Mouse (Mus musculus) G1E (cell line): ENCODE results near the gene Srm. TPM values are rescaled to one million over a fixed set of nuclear protein-coding genes. Genes with fewer than 3 reads are reported as not detected.

Experiments used
- ATAC-seq: 2 replicates; pipeline ENCODE4 v1.8.0; 2016; ENCODE audit warnings: mild to moderate bottlenecking; ENCODE audit not compliant: insufficient number of reproducible peaks, poor library complexity, low FRiP score, severe bottlenecking; ENCODE audit errors: extremely low read depth
- DNase-seq: peaks from one replicate; pipeline ENCODE4 v3.0.0; 2012; ENCODE audit warnings: low spot score
- H3K27me3 ChIP-seq: 2 replicates; pipeline ENCODE4 v1.6.1; 2012; ENCODE audit warnings: mild to moderate bottlenecking, low read length, inconsistent platforms; ENCODE audit not compliant: insufficient read depth
- H3K36me3 ChIP-seq: replicated peaks from 2 replicates; pipeline ENCODE3; 2012; ENCODE audit warnings: mild to moderate bottlenecking, inconsistent platforms
- H3K4me1 ChIP-seq: 2 replicates; pipeline ENCODE4 v1.6.1; 2012; ENCODE audit warnings: low read depth, low read length, inconsistent platforms, mixed read lengths; ENCODE audit not compliant: insufficient read depth
- H3K4me3 ChIP-seq: 2 replicates; pipeline ENCODE4 v1.5.1; 2012; ENCODE audit warnings: low read depth, mild to moderate bottlenecking, inconsistent platforms, low read length, moderate library complexity, mixed read lengths
- H3K9me3 ChIP-seq: replicated peaks from 2 replicates; pipeline ENCODE4 v1.6.1; 2012; ENCODE audit warnings: inconsistent platforms
- CTCF ChIP-seq: IDR thresholded peaks from 2 replicates; pipeline ENCODE4 v1.5.1; 2012; ENCODE audit warnings: low read depth, low read length, inconsistent platforms, mixed read lengths
- GATA1 ChIP-seq: IDR thresholded peaks from 2 replicates; pipeline ENCODE4 v1.6.1; 2012; ENCODE audit warnings: borderline replicate concordance, low read length, inconsistent platforms, mixed read lengths
- GATA2 ChIP-seq: IDR thresholded peaks from 2 replicates; pipeline ENCODE4 v1.6.1; 2012; ENCODE audit warnings: low read depth, low read length, inconsistent platforms, borderline replicate concordance
- POLR2AphosphoS5 ChIP-seq: IDR thresholded peaks from 2 replicates; pipeline ENCODE4 v1.6.1; 2012; ENCODE audit warnings: low read depth, low read length, inconsistent platforms; ENCODE audit not compliant: insufficient replicate concordance
- TAL1 ChIP-seq: conservative IDR thresholded peaks from 2 replicates; pipeline ENCODE4 v1.6.1; 2012; ENCODE audit warnings: low read depth, low read length, inconsistent platforms, mixed read lengths
- polyA plus RNA-seq: library from polyadenylated mRNA; stranded (reverse); fragments of >175 nt; gene quantifications from 2 replicates; pipeline ENCODE4 v1.2.3, GENCODE M21; 2012
- total RNA-seq, 2 experiments: library from RNA; stranded (forward) in 1 of 2; stranded (reverse) in 1 of 2; fragments of 200-1000 nt in 1 of 2; fragments of >200 nt in 1 of 2; fragmentation: Nextera tagmentation in 1 of 2; gene quantifications; 2 replicates each; pipeline ENCODE4 v1.2.3; 2014 to 2017

The Srm gene
- total and polyA plus RNA-seq, 3 experiments: 39.5 to 379 (median 328) TPM

DNA sequence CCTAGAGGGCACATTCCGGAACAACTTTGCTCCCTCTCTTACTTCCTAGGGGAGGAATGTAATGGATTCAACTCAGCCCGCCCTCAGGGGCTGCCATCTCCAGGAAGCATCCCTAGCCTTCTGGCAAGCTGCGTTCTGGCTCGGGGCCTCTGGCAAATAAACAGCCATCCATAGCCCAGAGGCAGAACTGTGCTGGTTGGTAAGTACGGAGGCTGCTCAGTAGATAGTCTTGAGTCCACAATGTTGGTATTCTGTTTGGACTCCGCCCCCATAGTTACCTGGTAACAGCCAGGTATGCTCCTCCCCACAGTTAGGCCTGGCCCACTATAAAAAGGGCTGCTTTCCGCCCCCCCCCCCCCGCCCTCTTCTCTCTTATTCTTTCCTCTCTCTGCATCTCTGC, 1.7 kb upstream of the Srm start:
- Histone ChIP-seq H3K4me1 (peaks cover 53% of the 10 kb centered on the region), H3K4me3 (no peak overlapping the region), H3K27me3 (no peaks in the 10 kb centered on the region; the same call in 1 of the 2 replicates), H3K36me3 (peaks cover 31% of the 10 kb centered on the region), H3K9me3 (no peaks in the 10 kb centered on the region)
- no peak for TF ChIP-seq GATA2
- ATAC-seq (no peak), DNase-seq (no peak)

DNA sequence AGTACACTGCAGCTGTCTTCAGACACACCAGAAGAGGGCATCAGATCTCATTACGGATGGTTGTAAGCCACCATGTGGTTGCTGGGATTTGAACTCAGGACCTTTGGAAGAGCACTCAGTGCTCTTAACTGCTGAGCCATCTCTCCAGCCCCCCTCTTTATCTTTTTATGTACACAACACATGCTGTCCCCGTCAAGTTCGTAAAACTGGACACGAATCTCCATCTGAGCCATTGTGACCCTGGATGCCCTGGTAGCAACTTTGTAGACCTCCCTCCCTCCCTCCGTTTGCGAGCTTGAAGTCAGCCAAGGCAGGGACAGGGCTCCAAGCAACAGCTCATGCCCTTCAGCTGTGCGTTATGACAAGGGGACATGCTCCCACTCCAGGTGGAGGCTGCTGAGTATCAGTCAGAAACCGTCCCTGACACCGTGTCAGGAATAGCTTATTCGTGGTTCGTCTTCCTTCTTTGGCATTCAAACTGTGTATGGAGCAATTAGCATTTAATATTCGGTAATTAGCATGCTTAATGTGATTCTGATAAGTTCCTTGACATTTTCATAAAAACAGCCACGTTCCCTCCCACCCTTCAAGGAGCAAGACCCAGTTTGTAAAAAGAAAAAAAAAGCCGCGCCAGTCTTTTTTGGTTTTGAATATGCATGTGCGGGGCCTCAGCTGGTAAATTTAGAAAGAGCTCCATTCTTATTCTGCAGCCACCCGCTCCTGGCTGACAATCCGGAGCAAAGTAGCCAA, 707 bp upstream of the Srm start:
- ATAC-seq (0 out of 2 replicates have a peak, but pooled peaks have one; percentile 4), DNase-seq (peak; percentile 27)
- Histone ChIP-seq H3K27me3 (no peaks in the 10 kb centered on the region; the same call in 1 of the 2 replicates), H3K9me3 (no peaks in the 10 kb centered on the region), H3K36me3 (peaks cover 39% of the 10 kb centered on the region), H3K4me3 (peak overlapping the region; percentile 98), H3K4me1 (peaks cover 61% of the 10 kb centered on the region)
- no peak for TF ChIP-seq GATA1
- TF ChIP-seq CTCF: no peak
- no peak for TF ChIP-seq TAL1

DNA sequence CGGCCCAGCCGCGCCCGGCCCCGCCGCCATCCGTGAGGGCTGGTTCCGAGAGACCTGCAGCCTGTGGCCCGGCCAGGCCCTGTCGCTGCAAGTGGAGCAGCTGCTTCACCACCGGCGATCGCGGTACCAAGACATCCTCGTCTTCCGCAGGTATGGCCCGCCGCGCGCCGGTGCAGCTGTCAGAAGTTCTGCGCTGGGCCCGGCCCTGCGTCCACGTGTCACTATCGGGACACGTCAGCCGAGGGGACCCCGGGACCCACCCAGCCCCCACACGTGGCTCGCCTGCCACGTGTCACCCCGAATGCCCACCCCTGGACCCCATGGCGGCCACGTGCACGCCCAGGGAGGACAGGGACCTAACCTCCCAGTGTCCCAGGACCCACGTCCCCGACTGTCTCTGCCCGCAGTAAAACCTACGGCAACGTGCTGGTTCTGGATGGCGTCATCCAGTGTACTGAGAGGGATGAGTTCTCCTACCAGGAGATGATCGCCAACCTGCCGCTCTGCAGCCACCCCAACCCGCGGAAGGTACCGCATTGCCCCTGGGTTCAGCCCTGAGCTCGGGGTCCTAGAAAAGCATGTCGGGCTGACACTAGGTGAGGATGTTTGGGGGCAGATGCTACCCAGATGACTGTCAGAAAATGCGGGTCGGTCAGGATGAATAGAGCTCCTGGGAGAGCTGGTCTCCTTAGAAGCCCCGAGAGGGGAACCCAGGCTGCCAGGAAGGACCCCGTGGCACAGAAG, 506 bp downstream of the Srm start:
- peaks cover 51% of the 10 kb centered on the region for H3K36me3 ChIP-seq
- peak; percentile 53 for DNase-seq
- H3K4me1 ChIP-seq: peaks cover 63% of the 10 kb centered on the region
- TF ChIP-seq TAL1: no peak
- no peak for TF ChIP-seq GATA1
- TF ChIP-seq CTCF: no peak
- no peak for TF ChIP-seq GATA2
- TF ChIP-seq POLR2AphosphoS5: no peak
- H3K27me3 ChIP-seq: no peaks in the 10 kb centered on the region; the same call in 1 of the 2 replicates
- H3K9me3 ChIP-seq: no peaks in the 10 kb centered on the region
- no peak for ATAC-seq
- H3K4me3 ChIP-seq: peak overlapping the region; percentile 98

DNA sequence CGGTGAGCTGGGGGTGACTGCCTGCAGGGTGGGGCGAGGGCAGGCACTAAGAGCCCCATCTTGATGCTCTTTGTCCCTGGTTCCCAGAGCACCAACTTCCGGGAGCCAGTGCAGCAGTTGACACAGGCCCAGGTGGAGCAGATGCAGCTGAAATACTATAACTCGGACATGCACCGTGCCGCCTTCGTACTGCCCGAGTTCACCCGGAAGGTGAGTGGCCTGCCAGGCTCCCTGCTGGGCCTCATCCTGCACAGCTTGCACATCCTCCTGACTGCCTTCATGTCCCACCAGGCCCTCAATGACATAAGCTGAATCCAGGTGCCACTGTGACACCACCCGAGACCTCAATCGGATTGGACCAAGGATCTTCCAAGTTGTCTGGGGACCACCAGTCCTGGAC, 2.7 kb downstream of the Srm start:
- Histone ChIP-seq H3K4me1 (peaks cover 50% of the 10 kb centered on the region), H3K27me3 (no peaks in the 10 kb centered on the region; the same call in 1 of the 2 replicates), H3K9me3 (peaks cover 2% of the 10 kb centered on the region; the same call in 1 of the 2 replicates), H3K36me3 (peaks cover 72% of the 10 kb centered on the region), H3K4me3 (peak overlapping the region; percentile 98; the same call in 1 of the 2 replicates)
- TF ChIP-seq CTCF (no peak), TAL1 (no peak)
- ATAC-seq (no peak), DNase-seq (no peak)

DNA sequence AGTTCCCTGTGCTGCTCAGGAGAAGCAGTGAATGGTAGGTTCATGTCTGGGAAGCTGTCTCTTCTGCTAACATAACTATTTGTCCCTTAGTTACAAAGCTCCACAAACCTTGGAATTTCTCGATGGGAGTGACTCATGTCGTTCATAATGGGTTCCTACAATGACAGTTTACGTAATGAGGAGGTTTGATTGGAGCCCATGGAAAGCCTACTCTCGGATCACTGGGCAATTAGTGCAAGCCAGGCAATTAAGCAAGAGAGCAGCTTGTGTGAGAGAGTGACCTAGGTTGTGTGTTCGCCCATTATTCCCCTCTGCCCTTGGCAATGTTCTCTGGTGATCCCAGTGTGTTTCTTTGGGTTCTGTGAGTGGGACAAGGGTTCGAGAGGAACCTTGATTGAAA, 4.6 kb downstream of the Srm start:
- TF ChIP-seq TAL1: no peak
- no peak for TF ChIP-seq GATA1
- TF ChIP-seq POLR2AphosphoS5: no peak
- TF ChIP-seq CTCF: no peak
- no peak for TF ChIP-seq GATA2
- no peak for DNase-seq
- no peak for ATAC-seq
- Histone ChIP-seq H3K36me3 (peaks cover 88% of the 10 kb centered on the region), H3K9me3 (peaks cover 2% of the 10 kb centered on the region; the same call in 1 of the 2 replicates), H3K4me3 (no peak overlapping the region), H3K4me1 (peaks cover 51% of the 10 kb centered on the region), H3K27me3 (no peaks in the 10 kb centered on the region; the same call in 1 of the 2 replicates)

DNA sequence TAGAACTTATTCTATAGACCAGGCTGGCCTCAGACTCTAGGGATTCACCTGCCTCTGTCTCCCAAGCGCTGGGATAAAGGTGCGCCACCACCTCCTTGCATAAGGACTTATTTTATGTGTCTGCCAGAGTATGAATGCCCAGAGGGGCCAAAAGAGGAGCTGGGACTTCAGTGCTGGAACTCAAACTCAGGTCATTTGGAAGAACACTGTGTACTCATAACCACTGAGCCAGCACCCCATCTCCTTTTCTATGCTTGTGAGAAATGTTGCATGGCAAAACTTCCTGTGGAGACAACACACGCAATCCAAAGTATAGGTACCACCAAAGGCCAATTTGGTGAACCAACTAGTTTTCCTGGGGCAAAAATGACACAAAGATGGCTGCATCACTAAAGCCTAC, 5.4 kb downstream of the Srm start:
- no peak for TF ChIP-seq CTCF
- no peak for TF ChIP-seq GATA2
- TF ChIP-seq POLR2AphosphoS5: no peak
- no peak for TF ChIP-seq GATA1
- TF ChIP-seq TAL1: no peak
- ATAC-seq (no peak), DNase-seq (no peak)
- Histone ChIP-seq H3K36me3 (peaks cover 93% of the 10 kb centered on the region), H3K27me3 (no peaks in the 10 kb centered on the region; the same call in 1 of the 2 replicates), H3K4me1 (peaks cover 51% of the 10 kb centered on the region), H3K9me3 (peaks cover 2% of the 10 kb centered on the region; the same call in 1 of the 2 replicates), H3K4me3 (no peak overlapping the region)
